Mouse (Mus musculus): Measurements from ENCODE around the gene Fgf18. TPM values are rescaled to one million over a fixed set of nuclear protein-coding genes. Genes with fewer than 3 reads are reported as not detected.

The Fgf18 gene
- total and polyA plus RNA-seq, 3 experiments = 0.15 to 0.40 TPM; not detected in 1

DNA sequence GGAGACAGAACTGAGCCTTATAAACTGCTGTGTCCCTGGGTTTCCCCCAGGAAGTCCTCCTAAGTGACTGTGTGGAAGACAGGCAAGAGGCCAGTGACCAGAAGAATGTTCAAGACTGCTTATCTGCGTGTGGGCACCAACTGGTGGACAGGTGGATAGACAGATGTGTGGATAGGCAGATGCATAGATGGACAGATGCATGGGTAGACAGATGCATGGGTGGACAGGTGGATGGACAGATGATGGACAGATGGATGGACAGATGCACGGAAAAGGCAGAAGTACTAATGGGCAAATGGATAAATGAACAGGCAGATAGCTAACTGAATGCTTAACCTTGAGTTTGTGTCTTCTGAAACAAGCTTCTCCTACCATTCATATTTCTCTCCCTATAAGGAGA lies 37.1 kb downstream of the Fgf18 start:
- H3K4me1 ChIP-seq (ENCODE audit: control insufficient read depth in 1 of 2, insufficient read depth in 2 of 2, low read length in 2 of 2) = no peaks in the 10 kb centered on the region
- no peaks in the 10 kb centered on the region for H3K79me2 ChIP-seq (ENCODE audit: control insufficient read depth, insufficient read depth, low read length, poor library complexity)
- no peaks in the 10 kb centered on the region for H3K9me3 ChIP-seq (replicated peaks; ENCODE audit: insufficient read depth, low read length)
- H3K9ac ChIP-seq (ENCODE audit: control insufficient read depth, low read depth, low read length, poor library complexity, severe bottlenecking) = no peak overlapping the region
- no peaks in the 10 kb centered on the region for H3K36me3 ChIP-seq (ENCODE audit: control insufficient read depth in 1 of 2, insufficient read depth in 2 of 2, low read length in 2 of 2)
- no peaks in the 10 kb centered on the region; a peak in 1 of 4 replicates for H3K27me3 ChIP-seq (ENCODE audit: control insufficient read depth in 1 of 2, insufficient read depth in 2 of 2, low read length in 2 of 2)
- no peak overlapping the region for H3K4me3 ChIP-seq (ENCODE audit: control insufficient read depth in 1 of 2, insufficient read depth in 1 of 2, low read depth in 2 of 2, low read length in 2 of 2)
- H3K27ac ChIP-seq (ENCODE audit: control insufficient read depth, low read depth, low read length) = no peak overlapping the region
- no peak for DNase-seq (ENCODE audit: low read depth, low spot score)
- TF ChIP-seq ZMIZ1 (IDR thresholded peaks at IDR 0.05; ENCODE audit: low read depth, low read length) = no peak
- TF ChIP-seq TCF12 (IDR thresholded peaks at IDR 0.05; ENCODE audit: low read depth, low read length) = no peak
- no peak for TF ChIP-seq GABPA (IDR thresholded peaks at IDR 0.05; ENCODE audit: low read depth, low read length)
- no peak for TF ChIP-seq HCFC1 (IDR thresholded peaks at IDR 0.05; ENCODE audit: low read depth, low read length)
- TF ChIP-seq TAL1 (IDR thresholded peaks at IDR 0.05; ENCODE audit: low read length) = no peak
- TF ChIP-seq KAT2A (conservative IDR thresholded peaks at IDR 0.05; ENCODE audit: low read depth, low read length) = no peak

DNA sequence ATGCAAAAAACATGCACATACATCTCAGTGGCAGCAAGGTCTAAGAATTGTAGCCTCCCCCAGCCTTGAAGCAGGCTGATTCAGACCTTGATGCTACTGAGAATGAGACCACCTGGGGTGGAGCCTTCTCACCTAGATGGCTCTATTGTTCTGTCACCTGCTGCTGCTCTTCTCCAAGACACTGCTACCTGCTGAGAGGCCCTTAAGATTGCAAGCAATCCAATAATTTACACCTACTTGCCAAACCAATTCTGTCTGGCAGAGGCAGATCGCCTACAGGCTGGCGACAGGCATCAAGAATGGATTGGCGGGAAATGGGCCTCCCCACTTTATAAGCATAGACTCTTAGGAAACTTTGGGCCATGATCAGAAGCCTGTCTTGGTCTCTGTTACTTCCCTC lies 39.7 kb downstream of the Fgf18 start:
- DNase-seq (ENCODE audit: low read depth, low spot score) = no peak
- no peaks in the 10 kb centered on the region for H3K9me3 ChIP-seq (replicated peaks; ENCODE audit: insufficient read depth, low read length)
- H3K4me3 ChIP-seq (ENCODE audit: control insufficient read depth in 1 of 2, insufficient read depth in 1 of 2, low read depth in 2 of 2, low read length in 2 of 2) = no peak overlapping the region
- H3K9ac ChIP-seq (ENCODE audit: control insufficient read depth, low read depth, low read length, poor library complexity, severe bottlenecking) = no peak overlapping the region
- no peak for TF ChIP-seq MYB (IDR thresholded peaks at IDR 0.05; ENCODE audit: low read depth, low read length)
- no peak for TF ChIP-seq MAX (IDR thresholded peaks at IDR 0.05; ENCODE audit: low read length)
- TF ChIP-seq KAT2A (conservative IDR thresholded peaks at IDR 0.05; ENCODE audit: low read depth, low read length) = no peak
- TF ChIP-seq POLR2AphosphoS2 (IDR thresholded peaks at IDR 0.05; ENCODE audit: low read length) = no peak
- TF ChIP-seq MAZ (IDR thresholded peaks at IDR 0.05; ENCODE audit: low read depth, low read length) = no peak
- TF ChIP-seq ZC3H11A (IDR thresholded peaks at IDR 0.05; ENCODE audit: low read depth, low read length) = no peak
- TF ChIP-seq HCFC1 (IDR thresholded peaks at IDR 0.05; ENCODE audit: low read depth, low read length) = no peak
- no peak for TF ChIP-seq ZKSCAN1 (IDR thresholded peaks at IDR 0.05; ENCODE audit: low read depth, low read length)
- no peak for TF ChIP-seq CHD1 (IDR thresholded peaks at IDR 0.05; ENCODE audit: low read depth, low read length)
- H3K27me3 ChIP-seq (ENCODE audit: control insufficient read depth in 1 of 2, insufficient read depth in 2 of 2, low read length in 2 of 2) = no peaks in the 10 kb centered on the region; a peak in 1 of 4 replicates
- no peaks in the 10 kb centered on the region for H3K79me2 ChIP-seq (ENCODE audit: control insufficient read depth, insufficient read depth, low read length, poor library complexity)
- no peaks in the 10 kb centered on the region for H3K36me3 ChIP-seq (ENCODE audit: control insufficient read depth in 1 of 2, insufficient read depth in 2 of 2, low read length in 2 of 2)
- H3K27ac ChIP-seq (ENCODE audit: control insufficient read depth, low read depth, low read length) = no peak overlapping the region
- H3K4me1 ChIP-seq (ENCODE audit: control insufficient read depth in 1 of 2, insufficient read depth in 2 of 2, low read length in 2 of 2) = no peaks in the 10 kb centered on the region

DNA sequence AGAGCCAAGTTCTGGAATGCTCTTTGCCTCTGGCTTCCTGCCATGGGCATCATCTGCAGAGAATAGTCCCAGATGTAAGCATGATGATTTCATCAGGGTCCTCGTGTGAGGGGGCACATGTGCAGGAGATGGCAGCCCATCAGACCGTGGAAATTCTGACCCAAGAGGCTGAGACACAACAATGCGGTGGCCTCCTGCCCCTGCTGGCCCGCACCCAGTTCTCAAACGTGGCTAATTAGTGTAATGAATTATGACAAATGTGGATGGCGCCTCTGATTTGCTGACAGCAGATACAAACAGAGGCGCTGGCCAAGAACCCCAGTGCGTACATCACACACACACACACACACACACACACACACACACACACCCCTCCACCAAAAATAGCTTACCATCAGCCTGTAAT lies 42.3 kb downstream of the Fgf18 start:
- no peak overlapping the region for H3K27ac ChIP-seq (ENCODE audit: control insufficient read depth, low read depth, low read length)
- H3K4me3 ChIP-seq (ENCODE audit: control insufficient read depth in 1 of 2, insufficient read depth in 1 of 2, low read depth in 2 of 2, low read length in 2 of 2) = no peak overlapping the region
- no peak for DNase-seq (ENCODE audit: low read depth, low spot score)
- no peaks in the 10 kb centered on the region for H3K4me1 ChIP-seq (ENCODE audit: control insufficient read depth in 1 of 2, insufficient read depth in 2 of 2, low read length in 2 of 2)
- H3K9ac ChIP-seq (ENCODE audit: control insufficient read depth, low read depth, low read length, poor library complexity, severe bottlenecking) = no peak overlapping the region
- H3K27me3 ChIP-seq (ENCODE audit: control insufficient read depth in 1 of 2, insufficient read depth in 2 of 2, low read length in 2 of 2) = no peaks in the 10 kb centered on the region
- H3K79me2 ChIP-seq (ENCODE audit: control insufficient read depth, insufficient read depth, low read length, poor library complexity) = no peaks in the 10 kb centered on the region
- H3K9me3 ChIP-seq (replicated peaks; ENCODE audit: insufficient read depth, low read length) = no peaks in the 10 kb centered on the region
- TF ChIP-seq TAL1 (IDR thresholded peaks at IDR 0.05; ENCODE audit: low read length) (no peak), MAX (IDR thresholded peaks at IDR 0.05; ENCODE audit: low read length) (no peak), MAFK (IDR thresholded peaks at IDR 0.05; ENCODE audit: borderline replicate concordance, low read depth, low read length) (no peak), ETS1 (IDR thresholded peaks at IDR 0.05; ENCODE audit: low read depth, low read length) (no peak), RCOR1 (IDR thresholded peaks at IDR 0.05; ENCODE audit: low read depth, low read length) (no peak), TBP (IDR thresholded peaks at IDR 0.05; ENCODE audit: low read depth, low read length) (no peak), POLR2AphosphoS5 (IDR thresholded peaks at IDR 0.05; ENCODE audit: borderline replicate concordance, low read depth, low read length) (no peak), UBTF (IDR thresholded peaks at IDR 0.05; ENCODE audit: borderline replicate concordance, insufficient read depth, low read depth, low read length) (no peak)
- no peaks in the 10 kb centered on the region for H3K36me3 ChIP-seq (ENCODE audit: control insufficient read depth in 1 of 2, insufficient read depth in 2 of 2, low read length in 2 of 2)

All from MEL (cell line).